Mouse (Mus musculus) T-helper 1 cell (primary cell): ENCODE measurements at regions not wholly inside any gene's neighbourhood (a gene's known extent, or its start where the extent isn't known, plus 50 kb on each side); places are given as distances from the start of the nearest gene placed in this dataset.
"Not testable (repeated sequence)": the region's sequence is repeated elsewhere in the genome, so short reads cannot be mapped to it uniquely, and the experiment has no call there.

Experiments
- in situ Hi-C: fragments of 300-600 bp; cut with MboI, MseI; formaldehyde crosslinking; loops from one replicate; pipeline ENCODE4 v1.15.1; 2025; ENCODE audit warnings: high pct_unique_total_duplicates

DNA sequence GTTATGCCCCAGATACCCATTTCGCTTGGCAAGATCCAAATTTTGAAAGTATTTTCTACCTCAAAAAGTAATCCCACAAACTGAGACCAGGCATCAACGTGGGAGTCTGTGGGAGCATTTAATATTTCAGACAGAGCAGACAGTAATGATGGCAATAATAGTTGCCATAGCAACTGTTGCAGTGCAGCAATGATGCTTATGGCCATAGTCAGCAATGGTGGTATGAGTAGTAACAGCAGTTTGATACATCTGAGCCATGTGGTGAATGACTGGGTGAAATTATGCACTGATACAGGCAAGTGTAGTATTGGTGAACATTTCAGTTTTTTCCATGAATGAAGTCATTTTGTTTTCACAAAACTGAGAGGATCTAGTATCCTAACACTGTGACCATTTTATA is 600.8 kb upstream of the Igfbp3 start:
- in situ Hi-C loops = no loop called here

DNA sequence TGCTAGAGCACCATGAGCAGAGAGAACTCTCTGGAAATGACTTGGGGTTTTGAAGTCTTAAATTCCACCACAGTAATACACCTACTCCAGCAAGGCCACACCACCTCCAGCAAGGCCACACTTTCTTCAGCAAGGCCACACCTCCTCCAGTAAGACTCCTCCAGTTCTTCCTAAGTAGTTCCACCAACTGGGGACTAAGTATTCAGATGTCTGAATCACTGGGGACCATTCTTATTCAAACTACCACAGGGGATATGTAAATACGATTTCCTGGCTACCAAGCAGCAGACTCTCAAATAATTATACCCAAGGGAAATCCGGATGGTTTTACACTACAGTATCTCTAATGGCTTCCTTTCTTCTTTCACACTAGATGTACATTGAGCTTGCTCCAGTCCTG is 598.7 kb upstream of the Igfbp3 start:
- in situ Hi-C loops = no loop called here

DNA sequence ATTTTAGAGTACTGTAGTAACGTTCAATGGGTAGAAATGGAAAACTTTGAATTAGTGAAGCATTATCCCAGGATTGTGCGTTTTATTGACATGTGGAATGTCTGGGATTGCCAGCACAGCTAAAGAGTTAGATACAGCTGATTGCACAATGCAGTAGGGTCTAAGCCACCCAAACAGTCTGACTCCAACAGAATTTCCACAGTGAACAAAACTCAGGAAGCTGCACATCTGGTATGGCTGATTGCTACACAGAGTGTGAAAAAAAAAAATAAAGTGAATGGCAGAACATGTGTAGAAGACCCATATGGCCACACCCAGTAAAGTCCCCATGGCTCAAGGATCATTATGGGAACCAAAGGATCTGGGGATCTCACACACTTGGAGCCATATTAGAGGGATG is 596.0 kb upstream of the Igfbp3 start:
- in situ Hi-C loops = no loop called here

DNA sequence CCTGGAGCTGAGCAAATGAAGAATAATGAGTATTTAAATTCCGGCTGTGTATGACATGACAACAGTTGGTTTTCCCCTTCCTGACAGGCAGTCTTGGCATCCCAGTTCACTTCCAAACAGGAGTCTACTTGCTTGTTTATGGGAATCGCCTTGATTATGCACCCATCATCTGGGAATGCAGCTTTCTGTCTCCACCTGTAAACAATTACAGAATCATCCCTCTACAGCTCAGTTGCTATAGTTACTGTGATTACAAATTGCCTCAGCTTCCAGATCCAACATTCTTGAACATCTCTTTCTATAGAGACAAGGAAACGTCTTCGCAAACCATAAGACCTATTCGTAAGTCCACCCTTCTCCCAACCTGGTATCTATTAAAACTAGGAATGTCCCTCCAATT is 582.6 kb upstream of the Igfbp3 start:
- in situ Hi-C loops = no loop called here

DNA sequence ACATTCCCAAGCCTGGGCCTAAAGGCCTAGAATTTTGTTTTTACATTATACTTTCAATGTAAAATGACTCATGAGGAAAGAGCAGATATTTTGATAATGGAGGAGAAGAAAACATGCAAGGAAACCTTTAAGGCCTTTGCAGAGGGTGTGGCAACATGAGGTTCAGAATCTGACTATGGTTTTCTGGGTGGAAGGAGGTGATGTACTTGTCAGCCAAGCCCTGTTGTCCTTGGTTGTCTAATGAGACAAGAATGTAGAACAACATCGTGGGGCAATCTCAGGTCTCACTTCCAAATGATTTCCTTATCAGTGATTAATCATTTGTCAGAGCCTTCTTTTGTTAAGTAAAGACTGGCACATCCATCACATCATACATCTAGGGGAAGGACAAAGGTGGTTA is 580.5 kb upstream of the Igfbp3 start:
- in situ Hi-C loops = no loop called here

DNA sequence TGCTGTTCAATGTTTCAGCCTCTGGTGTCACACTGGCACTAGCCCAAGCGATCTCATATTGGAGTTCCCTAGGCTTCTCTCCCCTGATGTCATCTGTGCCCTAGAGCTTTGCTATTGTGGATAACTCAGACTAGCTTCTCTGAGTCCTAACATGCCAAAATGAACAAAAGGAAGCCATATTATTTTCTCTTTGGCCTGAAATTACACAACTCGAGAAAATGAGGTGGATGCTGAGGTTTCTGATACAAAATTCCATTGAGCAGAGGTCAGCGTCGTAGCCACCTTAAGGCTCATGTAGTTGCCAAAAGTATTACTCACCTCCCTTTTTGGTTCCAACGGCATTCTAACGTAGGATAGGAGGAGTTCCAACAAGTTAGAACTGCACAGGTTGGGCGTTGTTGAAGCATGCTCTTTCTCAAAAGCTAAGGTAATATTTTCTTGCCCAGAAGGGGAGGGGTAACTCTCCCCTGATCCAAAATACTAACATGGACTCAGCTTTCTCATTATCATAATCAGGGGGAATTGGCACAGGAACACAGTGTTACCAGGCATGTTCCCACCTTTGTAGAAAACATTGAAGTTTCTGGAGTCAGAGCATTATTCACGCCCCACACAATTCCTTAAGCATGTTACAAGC is 566.9 kb upstream of the Igfbp3 start:
- in situ Hi-C loops = no loop called here

DNA sequence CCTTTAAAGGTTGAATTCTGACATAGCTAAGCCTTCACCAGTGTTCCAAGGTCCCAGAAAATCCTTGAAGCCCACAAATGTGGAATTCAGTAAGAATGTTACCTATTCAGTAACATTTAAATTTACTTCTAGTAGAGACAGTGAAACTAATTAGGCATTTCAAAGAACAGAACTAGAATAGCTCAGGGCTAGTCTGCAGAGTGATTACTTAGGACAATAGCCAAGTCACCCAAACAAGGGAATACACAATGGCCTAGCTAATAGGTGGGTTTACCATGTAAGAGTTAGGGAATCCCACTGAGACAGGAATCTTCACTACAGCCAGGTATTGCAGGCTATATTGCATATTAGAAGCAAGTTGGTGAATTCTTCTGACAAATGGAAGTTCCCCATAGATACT is 561.6 kb upstream of the Igfbp3 start:
- in situ Hi-C loops = not testable (repeated sequence)

DNA sequence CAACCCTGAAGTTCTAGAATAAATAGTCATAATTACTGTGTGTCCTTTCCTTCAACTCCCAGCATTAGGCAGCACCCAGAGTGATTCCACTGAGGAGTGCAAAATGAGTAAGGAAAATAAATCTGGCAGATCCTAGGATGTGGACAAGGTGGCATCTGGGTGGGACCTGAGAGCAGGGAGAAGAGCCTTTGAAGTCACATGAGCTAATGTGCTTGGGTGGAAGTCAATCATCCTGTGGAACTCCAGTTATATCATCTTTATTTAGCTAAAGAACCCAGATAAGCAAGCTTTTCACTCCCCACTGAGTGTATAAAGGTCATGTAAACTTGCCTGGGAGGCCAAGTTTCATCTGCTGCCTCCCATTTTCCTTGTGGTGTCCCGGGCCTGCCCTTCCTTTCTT is 551.6 kb upstream of the Igfbp3 start:
- in situ Hi-C loops = no loop called here

DNA sequence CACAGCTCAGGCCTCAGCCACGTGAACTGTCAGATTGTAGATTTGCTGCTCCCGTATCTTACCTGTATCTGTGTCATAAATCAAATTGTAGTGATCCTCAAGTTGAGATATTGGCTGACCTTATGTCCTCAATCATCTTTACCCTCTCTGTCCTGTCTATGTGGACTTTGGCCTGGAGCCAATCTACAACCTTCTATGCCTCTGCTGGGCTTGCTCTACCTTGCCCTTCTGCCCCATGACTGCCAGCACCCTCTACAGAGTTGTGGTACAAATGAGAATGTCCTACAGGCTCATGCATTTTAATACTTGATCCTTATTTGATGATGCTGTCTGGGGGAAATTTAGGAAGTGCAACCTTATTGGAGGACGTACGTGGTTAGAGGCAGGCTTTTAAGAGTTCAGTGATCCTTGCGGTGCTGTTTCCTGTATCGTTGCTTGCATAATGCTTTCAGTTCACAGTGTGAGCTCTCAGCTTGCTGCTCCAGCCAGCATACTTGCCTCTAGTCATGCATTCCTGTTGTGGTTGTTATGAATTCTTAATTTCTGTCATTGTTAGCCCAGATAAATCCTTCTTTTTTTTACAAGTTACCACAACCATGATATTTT is 545.2 kb upstream of the Igfbp3 start:
- in situ Hi-C loops = no loop called here
